Mouse (Mus musculus): ENCODE results near the gene Gabrg3. TPM values are rescaled to one million over a fixed set of nuclear protein-coding genes. Genes with fewer than 3 reads are reported as not detected.

Gabrg3 gene
- polyA plus RNA-seq, 1 experiment = not detected

DNA sequence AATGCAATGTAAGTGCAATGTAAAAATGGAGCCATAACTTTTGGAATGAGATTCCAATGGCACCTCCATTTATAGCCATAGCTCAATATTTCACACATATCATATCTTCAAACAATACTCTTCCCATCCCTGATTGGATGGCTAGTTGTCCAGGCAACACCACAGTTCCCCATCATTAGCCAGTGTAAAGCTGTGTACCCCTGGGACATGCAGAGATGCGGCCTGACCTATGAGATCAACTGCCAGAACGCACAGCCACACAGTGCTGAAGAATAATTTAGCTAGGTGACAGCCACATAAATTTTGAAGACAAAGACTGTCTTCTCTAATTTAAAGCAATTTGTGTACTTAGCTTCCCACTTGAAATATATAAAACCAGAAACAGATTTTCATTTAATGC is 472.1 kb downstream of the Gabrg3 start:
- no peak overlapping the region for H3K4me3 ChIP-seq (ENCODE audit: low read depth, low read length)
- H3K27ac ChIP-seq (ENCODE audit: insufficient read depth, low read length) = no peak overlapping the region
- H3K9me3 ChIP-seq (replicated peaks; ENCODE audit: control insufficient read depth, insufficient read depth, low read length, poor library complexity, severe bottlenecking) = no peaks in the 10 kb centered on the region
- TF ChIP-seq POLR2A (IDR thresholded peaks at IDR 0.05; ENCODE audit: insufficient read depth, low read length) (no peak), EP300 (IDR thresholded peaks at IDR 0.05; ENCODE audit: insufficient read depth, low read depth, low read length) (no peak), CTCF (IDR thresholded peaks at IDR 0.05; ENCODE audit: low read depth, low read length) (no peak)
- no peaks in the 10 kb centered on the region for H3K27me3 ChIP-seq (ENCODE audit: control insufficient read depth, insufficient read depth, low read length, poor library complexity, severe bottlenecking)
- no peaks in the 10 kb centered on the region for H3K36me3 ChIP-seq (ENCODE audit: control insufficient read depth, insufficient read depth, low read length, poor library complexity, severe bottlenecking)
- no peak overlapping the region for H3K9ac ChIP-seq (ENCODE audit: low read depth, poor library complexity, severe bottlenecking)
- H3K4me1 ChIP-seq (ENCODE audit: control insufficient read depth, insufficient read depth, low read length) = no peaks in the 10 kb centered on the region

DNA sequence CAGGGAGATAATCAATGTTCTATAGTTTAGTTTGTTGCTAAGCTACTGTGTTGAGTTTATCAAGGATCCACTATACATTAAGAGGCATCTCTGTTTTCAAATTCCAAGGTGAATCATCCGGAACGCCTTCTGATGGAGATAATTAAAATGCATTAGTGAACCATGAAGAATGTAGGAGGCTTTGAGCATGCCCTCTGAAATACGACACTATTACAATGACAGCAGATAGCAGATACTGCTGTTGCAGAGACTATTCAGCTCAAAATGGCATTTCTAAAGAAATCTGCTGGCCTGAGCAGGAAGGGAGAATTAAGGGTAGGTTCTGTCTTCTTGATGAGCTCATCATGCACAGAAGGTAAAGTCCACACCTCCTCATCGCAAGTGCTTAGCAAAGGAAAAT is 487.2 kb downstream of the Gabrg3 start:
- Histone ChIP-seq H3K27me3 (ENCODE audit: control insufficient read depth, insufficient read depth, low read length, poor library complexity, severe bottlenecking) (no peaks in the 10 kb centered on the region), H3K4me1 (ENCODE audit: control insufficient read depth, insufficient read depth, low read length) (no peaks in the 10 kb centered on the region), H3K4me3 (ENCODE audit: low read depth, low read length) (no peak overlapping the region), H3K9me3 (replicated peaks; ENCODE audit: control insufficient read depth, insufficient read depth, low read length, poor library complexity, severe bottlenecking) (no peaks in the 10 kb centered on the region), H3K36me3 (ENCODE audit: control insufficient read depth, insufficient read depth, low read length, poor library complexity, severe bottlenecking) (no peaks in the 10 kb centered on the region), H3K27ac (ENCODE audit: insufficient read depth, low read length) (no peak overlapping the region), H3K9ac (ENCODE audit: low read depth, poor library complexity, severe bottlenecking) (no peak overlapping the region)
- TF ChIP-seq POLR2A (IDR thresholded peaks at IDR 0.05; ENCODE audit: insufficient read depth, low read length) (no peak), CTCF (IDR thresholded peaks at IDR 0.05; ENCODE audit: low read depth, low read length) (no peak), EP300 (IDR thresholded peaks at IDR 0.05; ENCODE audit: insufficient read depth, low read depth, low read length) (no peak)

DNA sequence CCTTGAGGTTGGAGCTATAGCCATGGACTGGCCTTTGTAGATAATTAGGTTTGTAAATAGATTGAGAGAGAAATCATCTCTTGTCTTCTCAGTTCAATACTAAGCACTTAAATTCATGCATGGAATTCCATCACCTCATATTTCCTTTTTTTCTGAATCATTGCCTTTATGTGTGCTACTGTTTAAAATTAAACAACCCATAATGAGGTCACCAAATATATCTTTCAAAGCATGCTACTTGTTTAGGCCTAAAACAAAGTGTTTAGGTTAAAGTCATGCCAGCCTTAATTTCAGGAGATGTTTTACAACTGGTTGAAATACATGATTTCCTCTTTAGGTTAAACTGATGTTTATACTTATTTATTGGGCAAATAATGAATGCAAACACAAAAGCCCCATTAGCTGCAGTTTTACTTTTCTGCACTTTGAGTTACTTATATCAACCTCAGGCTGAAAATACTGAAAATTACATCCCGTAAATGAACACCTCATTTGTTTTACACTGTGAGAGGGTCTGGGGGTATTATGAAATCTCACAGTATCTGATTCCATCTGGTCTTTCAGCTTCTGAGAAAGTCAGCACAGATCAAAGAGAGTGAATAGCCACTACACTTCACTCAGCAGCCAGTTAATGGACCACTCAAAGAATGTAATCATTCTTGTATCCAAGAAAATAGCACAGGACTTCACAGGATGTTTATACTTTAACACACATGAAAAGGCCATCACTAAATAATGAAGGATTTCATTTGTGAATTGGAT is 519.5 kb downstream of the Gabrg3 start:
- Histone ChIP-seq H3K4me3 (ENCODE audit: low read depth, low read length) (no peak overlapping the region), H3K27ac (ENCODE audit: insufficient read depth, low read length) (no peak overlapping the region), H3K27me3 (ENCODE audit: control insufficient read depth, insufficient read depth, low read length, poor library complexity, severe bottlenecking) (no peaks in the 10 kb centered on the region), H3K9me3 (replicated peaks; ENCODE audit: control insufficient read depth, insufficient read depth, low read length, poor library complexity, severe bottlenecking) (no peaks in the 10 kb centered on the region), H3K9ac (ENCODE audit: low read depth, poor library complexity, severe bottlenecking) (no peak overlapping the region), H3K36me3 (ENCODE audit: control insufficient read depth, insufficient read depth, low read length, poor library complexity, severe bottlenecking) (no peaks in the 10 kb centered on the region), H3K4me1 (ENCODE audit: control insufficient read depth, insufficient read depth, low read length) (no peaks in the 10 kb centered on the region)
- no peak for TF ChIP-seq POLR2A (IDR thresholded peaks at IDR 0.05; ENCODE audit: insufficient read depth, low read length)
- TF ChIP-seq EP300 (IDR thresholded peaks at IDR 0.05; ENCODE audit: insufficient read depth, low read depth, low read length) = no peak
- no peak for TF ChIP-seq CTCF (IDR thresholded peaks at IDR 0.05; ENCODE audit: low read depth, low read length)

DNA sequence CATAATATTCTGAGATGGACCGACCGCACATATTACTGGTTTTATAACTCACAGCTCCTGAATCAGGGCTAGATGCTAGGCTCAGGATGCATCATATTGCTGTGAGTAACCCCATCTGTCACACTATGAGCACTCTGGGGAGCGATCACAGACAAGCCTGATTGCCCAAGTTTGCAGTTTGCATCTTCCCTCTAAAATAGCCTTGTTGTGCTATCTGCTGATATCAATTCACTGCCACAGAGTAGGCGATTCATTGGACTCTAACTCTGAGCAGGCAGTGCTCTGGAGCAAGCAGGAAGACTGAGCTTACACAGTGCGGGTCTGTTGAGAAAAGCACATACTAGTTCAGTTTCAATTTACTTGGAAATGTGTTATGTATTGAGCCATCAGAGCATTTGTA is 543.4 kb downstream of the Gabrg3 start:
- H3K27ac ChIP-seq (ENCODE audit: insufficient read depth, low read length) = no peak overlapping the region
- H3K36me3 ChIP-seq (ENCODE audit: control insufficient read depth, insufficient read depth, low read length, poor library complexity, severe bottlenecking) = no peaks in the 10 kb centered on the region
- TF ChIP-seq CTCF (IDR thresholded peaks at IDR 0.05; ENCODE audit: low read depth, low read length) = no peak
- TF ChIP-seq POLR2A (IDR thresholded peaks at IDR 0.05; ENCODE audit: insufficient read depth, low read length) = no peak
- TF ChIP-seq EP300 (IDR thresholded peaks at IDR 0.05; ENCODE audit: insufficient read depth, low read depth, low read length) = no peak
- no peaks in the 10 kb centered on the region for H3K9me3 ChIP-seq (replicated peaks; ENCODE audit: control insufficient read depth, insufficient read depth, low read length, poor library complexity, severe bottlenecking)
- H3K4me3 ChIP-seq (ENCODE audit: low read depth, low read length) = no peak overlapping the region
- no peak overlapping the region for H3K9ac ChIP-seq (ENCODE audit: low read depth, poor library complexity, severe bottlenecking)
- no peaks in the 10 kb centered on the region for H3K27me3 ChIP-seq (ENCODE audit: control insufficient read depth, insufficient read depth, low read length, poor library complexity, severe bottlenecking)
- no peaks in the 10 kb centered on the region for H3K4me1 ChIP-seq (ENCODE audit: control insufficient read depth, insufficient read depth, low read length)

DNA sequence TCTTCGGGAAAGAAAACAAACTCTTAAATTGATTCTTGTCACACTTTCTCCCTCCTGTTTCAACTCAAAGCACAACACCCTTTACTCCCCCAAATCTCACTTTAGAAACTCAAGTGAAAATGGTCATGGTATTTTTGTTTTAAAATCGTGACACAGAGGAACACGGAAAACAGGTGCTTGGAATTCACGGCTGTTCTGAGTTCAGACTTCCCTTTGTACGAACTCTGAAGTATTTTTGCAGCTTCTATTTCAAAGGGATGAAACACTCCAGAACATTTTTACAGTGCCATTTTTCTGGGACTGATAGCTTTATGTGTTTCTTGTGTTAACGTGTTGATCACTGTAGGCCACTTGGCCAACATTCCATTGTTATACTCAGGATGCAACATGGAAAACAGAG is 561.5 kb downstream of the Gabrg3 start:
- Histone ChIP-seq H3K4me3 (ENCODE audit: low read depth, low read length) (no peak overlapping the region), H3K27me3 (ENCODE audit: control insufficient read depth, insufficient read depth, low read length, poor library complexity, severe bottlenecking) (no peaks in the 10 kb centered on the region), H3K36me3 (ENCODE audit: control insufficient read depth, insufficient read depth, low read length, poor library complexity, severe bottlenecking) (no peaks in the 10 kb centered on the region), H3K4me1 (ENCODE audit: control insufficient read depth, insufficient read depth, low read length) (no peaks in the 10 kb centered on the region), H3K9me3 (replicated peaks; ENCODE audit: control insufficient read depth, insufficient read depth, low read length, poor library complexity, severe bottlenecking) (no peaks in the 10 kb centered on the region), H3K9ac (ENCODE audit: low read depth, poor library complexity, severe bottlenecking) (no peak overlapping the region), H3K27ac (ENCODE audit: insufficient read depth, low read length) (no peak overlapping the region)
- TF ChIP-seq CTCF (IDR thresholded peaks at IDR 0.05; ENCODE audit: low read depth, low read length) (no peak), EP300 (IDR thresholded peaks at IDR 0.05; ENCODE audit: insufficient read depth, low read depth, low read length) (no peak), POLR2A (IDR thresholded peaks at IDR 0.05; ENCODE audit: insufficient read depth, low read length) (no peak)

DNA sequence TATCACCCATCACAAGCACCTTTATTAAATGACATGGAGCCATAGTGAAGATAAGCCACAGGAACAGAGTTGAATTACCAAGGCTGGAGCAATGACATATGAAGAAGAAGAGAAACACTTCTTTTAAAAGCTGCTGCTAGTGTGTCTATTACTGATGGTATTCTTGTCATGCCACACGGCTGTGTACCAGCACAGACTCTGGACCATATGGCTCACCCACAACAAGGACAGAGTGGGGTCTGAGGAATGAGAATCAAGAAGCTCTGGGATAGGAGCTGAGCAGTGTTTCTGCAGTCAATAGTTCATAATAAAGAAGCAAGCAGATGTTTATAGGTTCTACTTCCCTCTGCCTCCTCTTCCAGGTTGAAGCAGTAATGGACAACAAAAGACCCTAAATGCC is 585.1 kb downstream of the Gabrg3 start:
- no peak overlapping the region for H3K4me3 ChIP-seq (ENCODE audit: low read depth, low read length)
- H3K27ac ChIP-seq (ENCODE audit: insufficient read depth, low read length) = no peak overlapping the region
- no peaks in the 10 kb centered on the region for H3K36me3 ChIP-seq (ENCODE audit: control insufficient read depth, insufficient read depth, low read length, poor library complexity, severe bottlenecking)
- TF ChIP-seq EP300 (IDR thresholded peaks at IDR 0.05; ENCODE audit: insufficient read depth, low read depth, low read length) = no peak
- no peak for TF ChIP-seq CTCF (IDR thresholded peaks at IDR 0.05; ENCODE audit: low read depth, low read length)
- no peak for TF ChIP-seq POLR2A (IDR thresholded peaks at IDR 0.05; ENCODE audit: insufficient read depth, low read length)
- no peaks in the 10 kb centered on the region for H3K27me3 ChIP-seq (ENCODE audit: control insufficient read depth, insufficient read depth, low read length, poor library complexity, severe bottlenecking)
- no peaks in the 10 kb centered on the region for H3K9me3 ChIP-seq (replicated peaks; ENCODE audit: control insufficient read depth, insufficient read depth, low read length, poor library complexity, severe bottlenecking)
- H3K4me1 ChIP-seq (ENCODE audit: control insufficient read depth, insufficient read depth, low read length) = no peaks in the 10 kb centered on the region
- H3K9ac ChIP-seq (ENCODE audit: low read depth, poor library complexity, severe bottlenecking) = no peak overlapping the region
